Mouse (Mus musculus) cortical plate, adult 2 months (tissue): ENCODE results near the gene Frrs1.

Source experiments
- CTCF ChIP-seq: fragments of 200-500 bp; IDR thresholded peaks from 2 replicates; pipeline ENCODE4 v1.5.1; 2011; ENCODE audit warnings: mild to moderate bottlenecking, control low read depth, low read length; ENCODE audit not compliant: insufficient read depth; ENCODE audit errors: extremely low read depth
- POLR2A ChIP-seq: fragments of 200-500 bp; IDR thresholded peaks from 2 replicates; pipeline ENCODE4 v1.6.1; 2011; ENCODE audit warnings: mild to moderate bottlenecking, low read length, control low read depth; ENCODE audit not compliant: insufficient read depth; ENCODE audit errors: extremely low read depth

DNA sequence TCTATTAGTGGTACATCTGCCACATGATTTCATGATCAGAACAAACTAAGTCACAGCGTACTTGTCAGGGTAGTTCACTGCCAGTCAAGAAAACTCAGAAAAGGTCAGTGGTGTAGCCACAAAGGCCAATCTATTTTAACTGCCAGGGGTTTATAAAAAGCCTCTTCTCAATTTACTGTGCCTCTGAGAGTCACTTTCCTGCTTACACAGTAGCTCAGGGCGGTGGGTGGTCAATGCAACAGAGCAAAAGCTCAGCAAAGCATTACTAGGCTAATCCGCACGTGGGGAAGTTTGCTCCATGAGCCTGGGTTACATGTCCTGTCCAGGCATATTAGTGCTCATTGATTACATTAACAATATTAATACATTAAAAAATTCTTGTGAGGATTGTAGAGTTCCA lies 43.3 kb upstream of the Frrs1 start:
- TF ChIP-seq CTCF: no peak
- no peak for TF ChIP-seq POLR2A
